Mouse (Mus musculus): Measurements from ENCODE around the gene Gria4. TPM values are rescaled to one million over a fixed set of nuclear protein-coding genes. Genes with fewer than 3 reads are reported as not detected.

The Gria4 gene
- polyA plus RNA-seq, 1 experiment = 0.19 TPM

DNA sequence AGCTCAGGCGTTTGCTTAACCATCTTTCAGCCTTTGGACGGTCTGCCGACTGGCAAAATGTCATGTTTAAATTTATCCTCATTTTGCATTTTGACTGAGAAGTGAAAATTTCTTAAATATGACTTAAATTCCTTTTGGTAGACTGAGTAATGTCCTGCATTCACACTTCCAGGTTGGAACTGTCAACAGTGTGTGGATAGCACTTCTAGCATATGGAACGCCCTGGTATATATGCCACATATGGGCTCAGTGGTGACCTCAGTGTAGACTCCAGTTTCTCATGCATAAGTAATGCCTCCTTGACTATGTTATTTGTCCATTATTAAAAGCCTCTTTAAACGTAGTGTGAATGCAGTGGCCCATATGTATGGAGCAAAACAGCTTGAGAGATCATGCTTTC is 222.4 kb downstream of the Gria4 start:
- Histone ChIP-seq H3K36me3 (ENCODE audit: control insufficient read depth, insufficient read depth, low read length) (no peaks in the 10 kb centered on the region), H3K4me3 (ENCODE audit: low read depth, low read length) (no peak overlapping the region), H3K27ac (ENCODE audit: insufficient read depth, low read depth, low read length) (no peak overlapping the region), H3K4me1 (ENCODE audit: control insufficient read depth, insufficient read depth, insufficient read length, low read length) (no peaks in the 10 kb centered on the region), H3K27me3 (ENCODE audit: control insufficient read depth, insufficient read depth, low read length) (no peaks in the 10 kb centered on the region)
- TF ChIP-seq POLR2A (IDR thresholded peaks at IDR 0.05; ENCODE audit: low read depth, low read length) (no peak), CTCF (IDR thresholded peaks at IDR 0.05; ENCODE audit: extremely low read depth, insufficient read length, insufficient replicate concordance, low read depth, low read length) (no peak)
- 78% methylated on average over 5 of the region's 5 CpGs for WGBS

DNA sequence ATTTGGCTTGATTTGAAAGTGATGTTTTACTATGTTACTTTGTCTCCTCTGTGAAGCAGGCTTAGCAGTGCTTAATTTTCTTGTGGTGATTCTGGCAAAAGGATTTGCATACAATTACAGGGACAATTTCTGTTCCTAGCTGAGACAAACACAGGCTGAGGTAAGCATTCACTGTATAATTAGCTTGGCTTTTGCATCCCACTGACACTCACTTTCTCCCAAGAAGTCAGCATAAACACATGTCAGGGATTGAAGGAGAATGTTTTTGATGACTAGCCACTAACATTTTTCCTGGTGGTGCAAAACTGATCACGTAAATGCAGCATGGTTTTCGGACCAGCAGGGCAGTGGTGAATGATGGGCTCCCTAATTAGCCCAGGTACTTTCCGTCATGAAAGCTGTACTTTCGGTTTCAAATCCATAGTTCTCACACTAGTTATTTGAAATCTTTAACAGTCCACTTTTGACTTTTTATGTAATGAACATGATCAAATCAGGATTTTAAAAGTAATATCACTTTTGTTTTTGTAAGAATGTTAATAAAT is 240.5 kb downstream of the Gria4 start:
- Histone ChIP-seq H3K36me3 (ENCODE audit: control insufficient read depth, insufficient read depth, low read length) (no peaks in the 10 kb centered on the region), H3K27ac (ENCODE audit: insufficient read depth, low read depth, low read length) (no peak overlapping the region), H3K27me3 (ENCODE audit: control insufficient read depth, insufficient read depth, low read length) (no peaks in the 10 kb centered on the region), H3K4me3 (ENCODE audit: low read depth, low read length) (no peak overlapping the region), H3K4me1 (ENCODE audit: control insufficient read depth, insufficient read depth, insufficient read length, low read length) (no peaks in the 10 kb centered on the region)
- WGBS = 65% methylated on average over 4 of the region's 4 CpGs
- TF ChIP-seq POLR2A (IDR thresholded peaks at IDR 0.05; ENCODE audit: low read depth, low read length) (no peak), CTCF (IDR thresholded peaks at IDR 0.05; ENCODE audit: extremely low read depth, insufficient read length, insufficient replicate concordance, low read depth, low read length) (no peak)

DNA sequence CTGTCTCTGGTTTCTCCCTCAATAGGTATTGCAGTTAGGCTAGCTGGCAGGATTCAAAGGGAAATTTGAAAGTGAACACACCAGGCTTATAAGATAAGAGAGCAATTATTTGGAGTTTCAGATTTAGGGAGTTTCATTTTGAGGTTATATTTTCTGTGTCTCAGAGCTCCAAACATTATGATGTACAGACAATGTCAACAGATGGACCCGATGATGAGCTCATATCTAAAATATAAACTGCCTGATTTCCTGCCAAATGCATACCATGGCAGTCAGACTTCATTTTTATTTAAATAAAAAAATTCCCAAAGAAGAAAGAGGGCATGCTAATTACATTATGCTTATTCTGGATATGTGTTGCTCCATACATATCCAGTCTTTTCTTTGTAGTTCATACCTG is 256.8 kb downstream of the Gria4 start:
- 58% methylated on average over 1 of the region's 1 CpGs for WGBS
- Histone ChIP-seq H3K36me3 (ENCODE audit: control insufficient read depth, insufficient read depth, low read length) (no peaks in the 10 kb centered on the region), H3K27ac (ENCODE audit: insufficient read depth, low read depth, low read length) (no peak overlapping the region), H3K4me1 (ENCODE audit: control insufficient read depth, insufficient read depth, insufficient read length, low read length) (no peaks in the 10 kb centered on the region), H3K4me3 (ENCODE audit: low read depth, low read length) (no peak overlapping the region), H3K27me3 (ENCODE audit: control insufficient read depth, insufficient read depth, low read length) (no peaks in the 10 kb centered on the region)
- TF ChIP-seq POLR2A (IDR thresholded peaks at IDR 0.05; ENCODE audit: low read depth, low read length) (no peak), CTCF (IDR thresholded peaks at IDR 0.05; ENCODE audit: extremely low read depth, insufficient read length, insufficient replicate concordance, low read depth, low read length) (no peak)

DNA sequence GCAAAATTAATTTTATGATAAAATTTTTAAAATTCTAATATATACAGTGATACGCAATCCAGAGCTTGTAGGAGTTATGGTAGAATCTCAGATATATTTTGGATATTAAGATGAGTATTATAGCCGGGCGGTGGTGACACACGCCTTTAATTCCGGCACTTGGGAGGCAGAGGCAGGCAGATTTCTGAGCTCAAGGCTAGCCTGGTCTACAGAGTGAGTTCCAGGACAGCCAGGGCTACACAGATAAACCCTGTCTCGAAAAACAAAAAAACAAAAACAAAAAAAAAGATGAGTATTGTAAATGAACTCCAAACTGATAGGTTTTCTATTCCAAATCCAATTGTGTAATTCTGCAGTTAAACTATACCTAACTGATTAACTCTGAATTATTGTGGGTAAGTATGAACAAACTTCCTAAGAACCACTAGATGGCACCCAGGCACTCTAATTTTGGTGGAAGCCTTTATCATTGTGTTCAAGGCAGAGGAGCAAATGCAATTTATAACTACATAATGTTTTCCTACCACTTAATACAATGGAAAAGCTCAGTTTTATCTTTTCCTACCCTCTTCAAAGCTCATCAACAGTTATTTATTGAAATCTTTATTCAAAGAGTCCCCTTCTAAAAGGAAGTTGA is 259.4 kb downstream of the Gria4 start:
- no peak overlapping the region for H3K27ac ChIP-seq (ENCODE audit: insufficient read depth, low read depth, low read length)
- WGBS = 82% methylated on average over 6 of the region's 6 CpGs
- no peak overlapping the region for H3K4me3 ChIP-seq (ENCODE audit: low read depth, low read length)
- H3K27me3 ChIP-seq (ENCODE audit: control insufficient read depth, insufficient read depth, low read length) = no peaks in the 10 kb centered on the region
- H3K4me1 ChIP-seq (ENCODE audit: control insufficient read depth, insufficient read depth, insufficient read length, low read length) = no peaks in the 10 kb centered on the region
- H3K36me3 ChIP-seq (ENCODE audit: control insufficient read depth, insufficient read depth, low read length) = no peaks in the 10 kb centered on the region
- TF ChIP-seq POLR2A (IDR thresholded peaks at IDR 0.05; ENCODE audit: low read depth, low read length) (no peak), CTCF (IDR thresholded peaks at IDR 0.05; ENCODE audit: extremely low read depth, insufficient read length, insufficient replicate concordance, low read depth, low read length) (no peak)

DNA sequence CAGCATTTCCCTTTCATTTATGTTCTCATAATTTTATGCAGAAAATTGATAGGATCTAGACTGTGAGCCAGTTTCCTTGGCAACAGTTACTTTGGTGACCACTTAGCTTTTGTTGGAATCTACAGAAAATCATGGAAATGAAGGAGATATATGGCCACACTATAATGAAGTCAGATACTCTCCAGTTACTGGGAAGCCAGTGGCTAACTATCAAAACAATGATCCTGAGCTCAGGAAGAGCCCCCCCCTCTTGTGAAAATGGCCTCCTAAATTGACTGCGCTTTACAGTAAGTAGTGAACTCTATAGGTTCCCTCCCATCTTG is 281.5 kb downstream of the Gria4 start:
- no peaks in the 10 kb centered on the region for H3K36me3 ChIP-seq (ENCODE audit: control insufficient read depth, insufficient read depth, low read length)
- no peaks in the 10 kb centered on the region for H3K27me3 ChIP-seq (ENCODE audit: control insufficient read depth, insufficient read depth, low read length)
- TF ChIP-seq POLR2A (IDR thresholded peaks at IDR 0.05; ENCODE audit: low read depth, low read length) (no peak), CTCF (IDR thresholded peaks at IDR 0.05; ENCODE audit: extremely low read depth, insufficient read length, insufficient replicate concordance, low read depth, low read length) (no peak)
- WGBS = 98% methylated on average over 1 of the region's 1 CpGs
- H3K4me3 ChIP-seq (ENCODE audit: low read depth, low read length) = no peak overlapping the region
- H3K4me1 ChIP-seq (ENCODE audit: control insufficient read depth, insufficient read depth, insufficient read length, low read length) = no peaks in the 10 kb centered on the region
- H3K27ac ChIP-seq (ENCODE audit: insufficient read depth, low read depth, low read length) = no peak overlapping the region

DNA sequence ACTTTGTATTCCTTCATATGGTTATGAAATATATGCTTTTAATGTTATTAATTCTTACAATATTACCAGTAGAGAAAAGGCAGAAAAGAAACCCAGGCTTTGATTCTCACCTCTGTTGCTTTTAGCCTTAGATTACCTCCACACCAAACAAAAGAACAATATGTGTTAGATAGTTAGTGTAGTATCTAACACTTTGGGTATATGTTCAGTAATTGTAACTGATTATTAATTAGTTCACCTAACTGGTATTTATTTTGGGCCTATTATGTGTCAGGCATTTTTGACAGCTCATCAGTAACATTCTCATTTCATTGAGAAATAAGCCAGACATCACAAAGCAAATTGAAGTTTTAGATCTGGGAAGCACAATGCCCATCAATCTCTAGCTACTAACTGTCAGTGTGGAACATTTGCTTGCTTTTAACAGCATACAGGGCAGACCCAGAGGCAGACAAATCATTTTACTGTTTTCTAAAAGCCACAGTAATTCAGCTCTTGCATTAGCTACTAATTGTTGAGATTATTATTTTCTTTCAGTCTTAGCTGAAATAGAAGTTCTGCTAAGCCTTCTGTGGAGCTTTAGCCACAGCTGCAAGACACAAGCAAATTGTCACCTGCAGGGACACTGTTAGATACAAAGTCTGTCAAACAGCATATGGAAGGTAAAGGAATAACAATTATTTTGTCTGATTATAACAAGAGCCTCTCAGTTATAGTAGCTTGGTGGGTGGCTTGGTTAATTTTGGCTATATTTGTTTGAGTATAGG is 282.1 kb downstream of the Gria4 start:
- no peak overlapping the region for H3K27ac ChIP-seq (ENCODE audit: insufficient read depth, low read depth, low read length)
- TF ChIP-seq CTCF (IDR thresholded peaks at IDR 0.05; ENCODE audit: extremely low read depth, insufficient read length, insufficient replicate concordance, low read depth, low read length) = no peak
- no peak for TF ChIP-seq POLR2A (IDR thresholded peaks at IDR 0.05; ENCODE audit: low read depth, low read length)
- no peaks in the 10 kb centered on the region for H3K36me3 ChIP-seq (ENCODE audit: control insufficient read depth, insufficient read depth, low read length)
- no peak overlapping the region for H3K4me3 ChIP-seq (ENCODE audit: low read depth, low read length)
- H3K27me3 ChIP-seq (ENCODE audit: control insufficient read depth, insufficient read depth, low read length) = no peaks in the 10 kb centered on the region
- no peaks in the 10 kb centered on the region for H3K4me1 ChIP-seq (ENCODE audit: control insufficient read depth, insufficient read depth, insufficient read length, low read length)

DNA sequence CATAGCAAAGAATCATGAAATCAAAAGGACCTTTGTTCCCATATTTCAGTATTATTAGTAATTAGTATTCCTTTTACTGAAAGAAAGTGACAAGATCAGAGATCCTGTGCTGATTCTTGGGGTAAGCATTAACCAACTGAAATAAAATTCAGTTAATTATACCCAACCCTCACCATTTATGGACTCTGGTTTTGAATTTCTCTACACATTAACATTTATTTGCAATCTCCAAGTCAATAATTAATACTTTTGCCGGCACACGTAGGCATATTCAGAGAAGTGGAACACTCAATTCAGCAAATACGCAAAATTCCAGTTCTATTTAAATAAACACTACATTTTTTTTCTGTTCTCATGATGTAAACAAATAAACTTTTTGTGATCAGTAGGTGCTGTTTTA is 289.9 kb downstream of the Gria4 start:
- H3K27me3 ChIP-seq (ENCODE audit: control insufficient read depth, insufficient read depth, low read length) = no peaks in the 10 kb centered on the region
- no peaks in the 10 kb centered on the region for H3K36me3 ChIP-seq (ENCODE audit: control insufficient read depth, insufficient read depth, low read length)
- H3K4me1 ChIP-seq (ENCODE audit: control insufficient read depth, insufficient read depth, insufficient read length, low read length) = no peaks in the 10 kb centered on the region
- no peak overlapping the region for H3K27ac ChIP-seq (ENCODE audit: insufficient read depth, low read depth, low read length)
- 43% methylated on average over 3 of the region's 3 CpGs for WGBS
- TF ChIP-seq POLR2A (IDR thresholded peaks at IDR 0.05; ENCODE audit: low read depth, low read length) (no peak), CTCF (IDR thresholded peaks at IDR 0.05; ENCODE audit: extremely low read depth, insufficient read length, insufficient replicate concordance, low read depth, low read length) (no peak)
- H3K4me3 ChIP-seq (ENCODE audit: low read depth, low read length) = no peak overlapping the region

Data from small intestine, adult 2 months (tissue).